Comparison of ENCODE assay signal across 16 mouse cellular contexts in genomic region chr13:48850771-48851170, GRCm38 (mm10). TPM values are rescaled to one million over a fixed set of nuclear protein-coding genes. Genes with fewer than 3 reads are reported as not detected.
DNase-seq lines count a peak whose midpoint lies in the region; ATAC-seq lines count a peak whose summit lies in the region.
"Had no signal": no experiment of that assay in that cellular context is flagged by ENCODE, and none has a peak within 500 bp of the region (broad histone marks: within the 10 kb centered on the region; RNA-seq: fewer than 3 reads in every experiment).

No protein-coding gene starts in this region.

- H3K36me3 ChIP-seq in midbrain, embryonic 15.5 days (replicated peaks) = no peaks in the 10 kb centered on the region
- H3K36me3 ChIP-seq in midbrain, embryonic 14.5 days (ENCODE audit: control insufficient read depth, insufficient read depth, low read length) = no peaks in the 10 kb centered on the region
- H3K36me3 ChIP-seq in neural tube, embryonic 14.5 days (ENCODE audit: control insufficient read depth, insufficient read depth, low read length) = no peaks in the 10 kb centered on the region

- no peak overlapping the region for H3K4me2 ChIP-seq in midbrain, embryonic 15.5 days
- H3K4me2 ChIP-seq in midbrain, embryonic 14.5 days (ENCODE audit: low read length) = no peak overlapping the region
- H3K4me2 ChIP-seq in neural tube, embryonic 14.5 days (ENCODE audit: low read depth, low read length) = no peak overlapping the region

- H3K4me3 ChIP-seq in midbrain, embryonic 15.5 days = no peak overlapping the region
- H3K4me3 ChIP-seq in midbrain, embryonic 14.5 days (replicated peaks; ENCODE audit: low read depth, low read length) = no peak overlapping the region
- no peak overlapping the region for H3K4me3 ChIP-seq in neural tube, embryonic 14.5 days (ENCODE audit: low read depth, low read length)
- H3K4me3 ChIP-seq: heart, embryonic 10.5 days had no signal

- peaks cover 57% of the 10 kb centered on the region for H3K4me1 ChIP-seq in midbrain, embryonic 15.5 days
- H3K4me1 ChIP-seq in midbrain, embryonic 14.5 days (ENCODE audit: control insufficient read depth, insufficient read depth, low read length) = peaks cover 30% of the 10 kb centered on the region
- peaks cover 27% of the 10 kb centered on the region for H3K4me1 ChIP-seq in neural tube, embryonic 14.5 days (ENCODE audit: control insufficient read depth, insufficient read depth, low read length)

- no peaks in the 10 kb centered on the region for H3K9me3 ChIP-seq in midbrain, embryonic 15.5 days
- no peaks in the 10 kb centered on the region for H3K9me3 ChIP-seq in midbrain, embryonic 14.5 days (ENCODE audit: control insufficient read depth, low read length)
- H3K9me3 ChIP-seq in neural tube, embryonic 14.5 days (ENCODE audit: control insufficient read depth, low read length) = no peaks in the 10 kb centered on the region
- H3K9me3 ChIP-seq: heart, embryonic 10.5 days had no signal

- no peaks in the 10 kb centered on the region for H3K27me3 ChIP-seq in midbrain, embryonic 15.5 days (replicated peaks)
- H3K27me3 ChIP-seq in midbrain, embryonic 14.5 days (ENCODE audit: control insufficient read depth, insufficient read depth, low read length) = no peaks in the 10 kb centered on the region
- H3K27me3 ChIP-seq in neural tube, embryonic 14.5 days (ENCODE audit: control insufficient read depth, insufficient read depth, low read length) = no peaks in the 10 kb centered on the region
- H3K27me3 ChIP-seq: CH12.LX had no signal

- DNase-seq in cerebellum, postnatal 4 days (ENCODE audit: low spot score in 2 of 2) = no peak
- DNase-seq in midbrain, embryonic 14.5 days = no peak
- peak; percentile 62 to 66 for DNase-seq in cerebellum, postnatal 36 days
- DNase-seq in adrenal gland, postnatal 4 days (ENCODE audit: low spot score in 2 of 2) = no peak
- no peak for DNase-seq in embryo, embryonic 9.5 days (ENCODE audit: extremely low spot score)
- DNase-seq: gastrocnemius, postnatal 14 days; kidney, adult 11 months; kidney, postnatal 36 days; layer of hippocampus, postnatal 36 days; lung, postnatal 36 days; thymus, adult 18-20 months had no signal

- 62% methylated on average over 8 of the region's 8 CpGs for WGBS in midbrain, embryonic 15.5 days
- 75% methylated on average over 8 of the region's 8 CpGs for WGBS in midbrain, embryonic 14.5 days
- 74% methylated on average over 8 of the region's 8 CpGs for WGBS in neural tube, embryonic 14.5 days

- H3K27ac ChIP-seq in midbrain, embryonic 15.5 days = peak overlapping the region; percentile 35; the same call in 1 of the 2 replicates
- no peak overlapping the region for H3K27ac ChIP-seq in midbrain, embryonic 14.5 days (replicated peaks; ENCODE audit: low read depth, low read length)
- peak overlapping the region; percentile 22; the same call in 1 of the 2 replicates for H3K27ac ChIP-seq in neural tube, embryonic 14.5 days (ENCODE audit: low read depth, low read length)
- H3K27ac ChIP-seq: heart, embryonic 10.5 days had no signal

- no peak overlapping the region for H3K9ac ChIP-seq in midbrain, embryonic 15.5 days
- no peak overlapping the region for H3K9ac ChIP-seq in midbrain, embryonic 14.5 days (replicated peaks; ENCODE audit: low read length)
- no peak overlapping the region for H3K9ac ChIP-seq in neural tube, embryonic 14.5 days (replicated peaks; ENCODE audit: low read depth, low read length)

- 0 out of 2 replicates have a peak, but pooled peaks have one; percentile 3 for ATAC-seq in cerebellum, adult (ENCODE audit: insufficient number of reproducible peaks, low FRiP score, low TSS enrichment)
- peak; percentile 15; the same call in 1 of the 2 replicates for ATAC-seq in midbrain, embryonic 15.5 days (replicated peaks)
- ATAC-seq in midbrain, embryonic 14.5 days (ENCODE audit: low FRiP score, low TSS enrichment) = no peak
- ATAC-seq in neural tube, embryonic 14.5 days (ENCODE audit: low read depth) = 0 out of 2 replicates have a peak, but pooled peaks have one; percentile 3

RNA-seq across cellular contexts. Expression of gene Phf2, which starts 20.1 kb away (rescaled TPM):
- polyA plus RNA-seq in midbrain, embryonic 15.5 days (2015; fragmentation: Nextera tagmentation; extraction: Ambion mirVana) = 10.7 and 11.0 TPM in 2 replicates
- polyA plus RNA-seq in midbrain, embryonic 14.5 days (2014; fragmentation: Nextera tagmentation; extraction: Ambion mirVana) = 12.1 and 14.3 TPM in 2 replicates
- 10.7 and 11.7 TPM in 2 replicates for polyA plus RNA-seq in neural tube, embryonic 14.5 days (2014; fragmentation: Nextera tagmentation; extraction: Ambion mirVana)
- total RNA-seq in adrenal gland, postnatal 4 days (2021) = 10 to 100 TPM; 44.6 to 45.7 TPM

Comparison
In these comparisons a context has a peak if more than half of its experiments do, and no peak if none do; other contexts are left out.
1. DNase-seq: peak in cerebellum, postnatal 36 days (2 of 2); none in cerebellum, postnatal 4 days (0 of 2), midbrain, embryonic 14.5 days (single experiment), adrenal gland, postnatal 4 days (0 of 2) and embryo, embryonic 9.5 days (single experiment).